Mouse (Mus musculus) spleen, embryonic (tissue): ENCODE data around the gene Pof1b.

Experiments
- CTCF ChIA-PET: fragments of 350-600 bp; sonication (Branson Sonifier 250); formaldehyde crosslinking; loops from one replicate; lab custom pipeline; 2022; lab: Charles Lee

Gene Pof1b

GRCm38 (mm10) chrX:112698508-112698907 is at the start of gene Pof1b:
Gene Pof1b, minus strand, starts transcription at chrX:112698651.
- CTCF ChIA-PET, result no interaction called here

- CTCF ChIA-PET, result no interaction called here
Observed at GRCm38 (mm10) chrX:112716587-112716986, 18.1 kb upstream of the Pof1b start.

- CTCF ChIA-PET, result no interaction called here
Observed at GRCm38 (mm10) chrX:112694392-112694791, 4.1 kb downstream of the Pof1b start.

GRCm38 (mm10) chrX:112680605-112681004 is 17.8 kb downstream of the Pof1b start:
- CTCF ChIA-PET, result no interaction called here

GRCm38 (mm10) chrX:112675525-112675924 is 22.9 kb downstream of the Pof1b start:
- CTCF ChIA-PET, result no interaction called here

- CTCF ChIA-PET, result no interaction called here
Observed at GRCm38 (mm10) chrX:112601306-112602120, 96.9 kb downstream of the Pof1b start.

GRCm38 (mm10) chrX:112600511-112601305 is 97.7 kb downstream of the Pof1b start, which contains the start of gene Zfp711:
Gene Zfp711, plus strand, starts transcription at chrX:112600526.
- CTCF ChIA-PET, result no interaction called here
